Mouse (Mus musculus): ENCODE measurements around the gene Lpar2. TPM values are rescaled to one million over a fixed set of nuclear protein-coding genes. Genes with fewer than 3 reads are reported as not detected.

Lpar2 gene
- total and polyA plus RNA-seq, 3 experiments, result 0.74 to 3.0 (median 1.2) TPM

DNA sequence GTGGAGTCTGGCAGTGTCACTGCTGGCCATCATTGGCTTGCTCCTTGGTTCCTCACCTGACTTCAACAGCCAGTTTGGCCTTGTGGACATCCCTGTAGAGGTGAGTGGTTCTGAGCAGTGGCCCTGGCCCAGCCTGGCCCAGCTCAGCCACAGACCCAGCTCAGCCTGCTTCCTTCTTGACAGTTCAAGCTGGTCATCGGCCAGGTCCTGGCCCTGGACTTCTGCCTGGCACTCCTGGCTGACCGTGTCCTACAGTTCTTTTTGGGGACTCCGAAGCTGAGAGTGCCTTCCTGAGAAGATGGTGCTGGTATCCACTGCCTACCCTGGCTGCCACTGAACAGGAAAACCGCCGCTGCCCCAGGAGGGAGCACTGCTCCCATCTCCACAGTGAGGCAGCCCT, 15.0 kb upstream of the Lpar2 start:
- Histone ChIP-seq H3K4me3 (replicated peaks in 1 of 3; ENCODE audit: low read depth in 2 of 3, low read length in 2 of 3, poor library complexity in 1 of 3) (no peak overlapping the region), H3K4me2 (ENCODE audit: insufficient read depth, low read depth, poor library complexity, severe bottlenecking) (no peak overlapping the region), H3K9me3 (replicated peaks; ENCODE audit: low read length) (no peaks in the 10 kb centered on the region), H3K27me3 (replicated peaks) (no peaks in the 10 kb centered on the region), H3K9ac (ENCODE audit: insufficient read depth, low read depth) (no peak overlapping the region), H3K79me2 (replicated peaks; ENCODE audit: control insufficient read depth, extremely low read depth, insufficient read depth, poor library complexity, severe bottlenecking) (peaks cover 17% of the 10 kb centered on the region), H3K27ac (ENCODE audit: insufficient read depth, low read depth) (0 out of 2 replicates have a peak overlapping the region, but pooled peaks have one; percentile 59), H3K4me1 (ENCODE audit: control insufficient read depth in 1 of 2, insufficient read depth in 2 of 2) (peaks cover 23 to 37% of the 10 kb centered on the region in 2 experiments), H3K36me3 (replicated peaks in 1 of 2; ENCODE audit: control insufficient read depth in 1 of 2, insufficient read depth in 1 of 2, low read length in 1 of 2) (peaks cover 75 to 88% of the 10 kb centered on the region in 2 experiments)
- TF ChIP-seq TBP (conservative IDR thresholded peaks at IDR 0.05; ENCODE audit: low read depth, low read length), result no peak
- no peak for TF ChIP-seq TCF12 (IDR thresholded peaks at IDR 0.05; ENCODE audit: low read depth, low read length)
- TF ChIP-seq ZMIZ1 (IDR thresholded peaks at IDR 0.05; ENCODE audit: low read depth, low read length), result no peak
- TF ChIP-seq ZC3H11A (IDR thresholded peaks at IDR 0.05; ENCODE audit: low read depth, low read length), result no peak
- TF ChIP-seq NRF1 (IDR thresholded peaks at IDR 0.05; ENCODE audit: low read depth, low read length), result no peak
- TF ChIP-seq ELF1 (IDR thresholded peaks at IDR 0.05; ENCODE audit: low read depth, low read length), result no peak
- TF ChIP-seq CHD2 (IDR thresholded peaks at IDR 0.05; ENCODE audit: low read length), result no peak
- TF ChIP-seq NELFE (IDR thresholded peaks at IDR 0.05; ENCODE audit: low read depth, low read length), result no peak
- TF ChIP-seq IRF4 (IDR thresholded peaks at IDR 0.05; ENCODE audit: low read depth, low read length), result no peak
- TF ChIP-seq ZNF384 (IDR thresholded peaks at IDR 0.05; ENCODE audit: low read depth, low read length), result no peak
- no peak for TF ChIP-seq MYC (IDR thresholded peaks at IDR 0.05; ENCODE audit: low read depth, low read length)
- no peak for TF ChIP-seq UBTF (IDR thresholded peaks at IDR 0.05; ENCODE audit: low read depth, low read length)
- no peak for TF ChIP-seq POLR2A (IDR thresholded peaks at IDR 0.05; ENCODE audit: low read depth, low read length)
- no peak for TF ChIP-seq CTCF (conservative IDR thresholded peaks at IDR 0.05 in 1 of 2, IDR thresholded peaks at IDR 0.05 in 1 of 2; ENCODE audit: low read depth in 2 of 2, low read length in 2 of 2)
- no peak for TF ChIP-seq ETS1 (conservative IDR thresholded peaks at IDR 0.05; ENCODE audit: low read depth, low read length)
- no peak for TF ChIP-seq EP300 (IDR thresholded peaks at IDR 0.05; ENCODE audit: low read length)
- no peak for TF ChIP-seq GABPA (IDR thresholded peaks at IDR 0.05; ENCODE audit: insufficient replicate concordance, low read depth, low read length)
- no peak for TF ChIP-seq USF2 (conservative IDR thresholded peaks at IDR 0.05; ENCODE audit: low read depth, low read length)
- no peak for TF ChIP-seq MAZ (IDR thresholded peaks at IDR 0.05; ENCODE audit: low read depth, low read length)
- in situ Hi-C loops (cut with MboI; ENCODE audit: low pct_ligation_motif_present, low pct_unique_long_range_greater_than_20kb, low sequenced_read_pairs), result no loop called here
- dilution Hi-C loops (cut with MboI; ENCODE audit: extremely low pct_ligation_motif_present, extremely low pct_unique_long_range_greater_than_20kb, low sequenced_read_pairs), result no loop called here
- no peak for DNase-seq (ENCODE audit: extremely low read depth)

DNA sequence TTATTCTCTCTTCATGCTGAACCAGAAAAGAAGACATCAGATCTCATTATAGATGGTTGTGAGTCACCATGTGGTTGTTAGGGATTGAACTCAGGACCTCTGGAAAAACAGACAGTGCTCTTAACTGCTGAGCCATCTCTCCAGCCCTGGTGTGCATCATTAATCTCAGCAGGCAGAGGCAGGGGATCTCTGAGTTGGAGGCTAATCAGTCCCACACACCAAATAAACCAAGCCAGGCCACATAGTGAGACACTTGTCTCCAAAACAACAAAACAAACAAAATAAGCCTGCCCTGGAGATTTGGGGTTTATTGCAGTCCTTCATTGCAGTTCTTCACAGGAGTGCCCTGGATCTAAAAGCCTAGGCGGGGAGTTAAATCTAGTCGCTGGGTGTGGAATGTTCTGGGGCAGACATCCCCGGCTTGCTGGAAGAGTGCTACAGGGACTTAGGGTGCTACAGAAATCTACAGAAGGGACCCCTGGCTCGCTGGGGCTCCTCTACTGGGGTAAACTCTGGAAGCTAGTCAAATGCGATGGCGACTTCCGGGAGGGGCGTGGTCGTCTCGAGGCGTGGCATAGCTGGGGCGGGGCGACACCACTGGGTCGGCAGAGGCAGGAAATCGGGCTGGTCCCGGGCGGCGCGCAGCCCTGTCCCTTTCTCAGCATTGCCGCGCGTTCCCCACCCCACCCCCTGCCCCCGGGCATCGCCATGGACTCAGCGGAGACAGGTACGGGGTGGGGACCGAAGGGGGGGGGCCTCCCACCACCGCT, 13.9 kb upstream of the Lpar2 start, which contains the start of gene Gmip:
Gmip (plus strand) TSS at position 586 of the 770 bp plus-strand sequence.
- peaks cover 23 to 37% of the 10 kb centered on the region in 2 experiments for H3K4me1 ChIP-seq (ENCODE audit: control insufficient read depth in 1 of 2, insufficient read depth in 2 of 2)
- dilution Hi-C loops (cut with MboI; ENCODE audit: extremely low pct_ligation_motif_present, extremely low pct_unique_long_range_greater_than_20kb, low sequenced_read_pairs), result no loop called here
- peak; percentile 83 for DNase-seq (ENCODE audit: extremely low read depth)
- no peak for TF ChIP-seq MAZ (IDR thresholded peaks at IDR 0.05; ENCODE audit: low read depth, low read length)
- no peak for TF ChIP-seq JUN (IDR thresholded peaks at IDR 0.05; ENCODE audit: insufficient read depth, low read depth, low read length)
- TF ChIP-seq POLR2AphosphoS2 (IDR thresholded peaks at IDR 0.05; ENCODE audit: low read depth, low read length), result 0 out of 2 replicates have a peak, but pooled peaks have one; percentile 71
- no peak for TF ChIP-seq ZC3H11A (IDR thresholded peaks at IDR 0.05; ENCODE audit: low read depth, low read length)
- no peak for TF ChIP-seq HCFC1 (IDR thresholded peaks at IDR 0.05; ENCODE audit: low read depth, low read length)
- no peak for TF ChIP-seq USF2 (conservative IDR thresholded peaks at IDR 0.05; ENCODE audit: low read depth, low read length)
- TF ChIP-seq MAX (IDR thresholded peaks at IDR 0.05; ENCODE audit: low read length), result no peak
- no peak for TF ChIP-seq ZNF384 (IDR thresholded peaks at IDR 0.05; ENCODE audit: low read depth, low read length)
- TF ChIP-seq PAX5 (IDR thresholded peaks at IDR 0.05; ENCODE audit: low read length), result no peak
- no peak for TF ChIP-seq GABPA (IDR thresholded peaks at IDR 0.05; ENCODE audit: insufficient replicate concordance, low read depth, low read length)
- no peak for TF ChIP-seq KAT2A (IDR thresholded peaks at IDR 0.05; ENCODE audit: insufficient replicate concordance, low read length)
- no peak for TF ChIP-seq MXI1 (IDR thresholded peaks at IDR 0.05; ENCODE audit: low read depth, low read length)
- TF ChIP-seq BHLHE40 (IDR thresholded peaks at IDR 0.05; ENCODE audit: low read depth, low read length), result no peak
- TF ChIP-seq MAFK (IDR thresholded peaks at IDR 0.05; ENCODE audit: insufficient replicate concordance, low read length), result no peak
- TF ChIP-seq ZKSCAN1 (IDR thresholded peaks at IDR 0.05; ENCODE audit: borderline replicate concordance, low read depth, low read length), result no peak
- TF ChIP-seq NRF1 (IDR thresholded peaks at IDR 0.05; ENCODE audit: low read depth, low read length), result no peak
- TF ChIP-seq E2F4 (IDR thresholded peaks at IDR 0.05; ENCODE audit: insufficient replicate concordance, low read depth, low read length), result no peak
- no peak for TF ChIP-seq CHD1 (IDR thresholded peaks at IDR 0.05; ENCODE audit: low read depth, low read length)
- no peak for TF ChIP-seq CTCF (conservative IDR thresholded peaks at IDR 0.05 in 1 of 2, IDR thresholded peaks at IDR 0.05 in 1 of 2; ENCODE audit: low read depth in 2 of 2, low read length in 2 of 2)

More for the DNA sequence above, 13.9 kb upstream of the Lpar2 start, which contains the start of gene Gmip:
- in situ Hi-C loops (cut with MboI; ENCODE audit: low pct_ligation_motif_present, low pct_unique_long_range_greater_than_20kb, low sequenced_read_pairs), result no loop called here
- Histone ChIP-seq H3K4me2 (ENCODE audit: insufficient read depth, low read depth, poor library complexity, severe bottlenecking) (peak within 1 kb of the TSS; percentile 64), H3K9ac (ENCODE audit: insufficient read depth, low read depth) (peak within 1 kb of the TSS; percentile 96), H3K4me3 (replicated peaks in 1 of 3; ENCODE audit: low read depth in 2 of 3, low read length in 2 of 3, poor library complexity in 1 of 3) (peak within 1 kb of the TSS; percentile 73 to 82 (median 80)), H3K27me3 (replicated peaks) (no peaks in the 10 kb centered on the region), H3K36me3 (replicated peaks in 1 of 2; ENCODE audit: control insufficient read depth in 1 of 2, insufficient read depth in 1 of 2, low read length in 1 of 2) (peaks cover 68 to 85% of the 10 kb centered on the region in 2 experiments), H3K27ac (ENCODE audit: insufficient read depth, low read depth) (peak within 1 kb of the TSS; percentile 59), H3K9me3 (replicated peaks; ENCODE audit: low read length) (no peaks in the 10 kb centered on the region), H3K79me2 (replicated peaks; ENCODE audit: control insufficient read depth, extremely low read depth, insufficient read depth, poor library complexity, severe bottlenecking) (peaks cover 17% of the 10 kb centered on the region)
